ENCODE assay signal across 8 mouse cellular contexts in genomic region chr7:126759050-126759671, GRCm38 (mm10). TPM values are rescaled to one million over a fixed set of nuclear protein-coding genes. Genes with fewer than 3 reads are reported as not detected.
A peak's percentile ranks its signal among the peaks of the same experiment; 100 is the strongest.
DNase-seq lines count a peak whose midpoint lies in the region; ATAC-seq lines count a peak whose summit lies in the region.

TSS of gene Mapk3 (plus strand) at chr7:126759601.

- DNase-seq in NIH3T3 (ENCODE audit: low read depth) = peak; percentile 94
- peak; percentile 93 for DNase-seq in cerebellum, adult 9-11 months
- DNase-seq in frontal cortex, adult 2 months (ENCODE audit: extremely low spot score in 1 of 2, low spot score in 1 of 2) = peak in 1 of 2 experiments; percentile 90
- peak; percentile 91 for DNase-seq in hindbrain, embryonic 10.5 days (ENCODE audit: low spot score)
- DNase-seq in layer of hippocampus, adult 9-10 months (ENCODE audit: low spot score) = peak; percentile 88
- peak; percentile 82 for DNase-seq in ovary, adult 18-20 months (ENCODE audit: low spot score)
- DNase-seq in thymus, postnatal 0 days (ENCODE audit: low spot score) = peak; percentile 96

- H3K9me3 ChIP-seq in hindbrain, embryonic 10.5 days = no peaks in the 10 kb centered on the region
- no peaks in the 10 kb centered on the region for H3K9me3 ChIP-seq in lung, embryonic 16.5 days (ENCODE audit: control insufficient read depth, low read length)

- H3K4me2 ChIP-seq in lung, embryonic 16.5 days (ENCODE audit: low read depth, low read length) = peak within 1 kb of the TSS; percentile 80

- peaks cover 30% of the 10 kb centered on the region for H3K36me3 ChIP-seq in hindbrain, embryonic 10.5 days
- peaks cover 8% of the 10 kb centered on the region for H3K36me3 ChIP-seq in lung, embryonic 16.5 days (ENCODE audit: control insufficient read depth, insufficient read depth, low read length)

- H3K27ac ChIP-seq in hindbrain, embryonic 10.5 days = peak within 1 kb of the TSS; percentile 95
- peak within 1 kb of the TSS; percentile 98 for H3K27ac ChIP-seq in lung, embryonic 16.5 days (ENCODE audit: low read length)

- no peaks in the 10 kb centered on the region for H3K27me3 ChIP-seq in hindbrain, embryonic 10.5 days (ENCODE audit: insufficient read depth, poor library complexity, severe bottlenecking)
- H3K27me3 ChIP-seq in lung, embryonic 16.5 days (ENCODE audit: control insufficient read depth, insufficient read depth, low read depth, low read length) = no peaks in the 10 kb centered on the region

- H3K4me1 ChIP-seq in hindbrain, embryonic 10.5 days (replicated peaks) = peaks cover 51% of the 10 kb centered on the region
- H3K4me1 ChIP-seq in lung, embryonic 16.5 days (replicated peaks; ENCODE audit: control insufficient read depth, insufficient read depth, low read length) = peaks cover 28% of the 10 kb centered on the region

- peak within 1 kb of the TSS; percentile 93 for H3K9ac ChIP-seq in lung, embryonic 16.5 days (ENCODE audit: low read length)

- ATAC-seq in lung, embryonic 16.5 days (ENCODE audit: low read depth) = peak; percentile 62

- 3% methylated on average over 19 of the region's 38 CpGs for WGBS in hindbrain, embryonic 10.5 days
- 1% methylated on average over 35 of the region's 38 CpGs for WGBS in lung, embryonic 16.5 days

- peak within 1 kb of the TSS; percentile 67 for H3K4me3 ChIP-seq in hindbrain, embryonic 10.5 days
- H3K4me3 ChIP-seq in lung, embryonic 16.5 days (ENCODE audit: low read length) = peak within 1 kb of the TSS; percentile 86

RNA-seq across cellular contexts. Expression of gene Mapk3, which starts in this region (rescaled TPM):
- 305 and 314 TPM in 2 replicates for polyA plus RNA-seq in frontal cortex, adult 2 months (2012; rRNA removed)
- 62.5 and 63.8 TPM in 2 replicates for polyA plus RNA-seq in hindbrain, embryonic 10.5 days (2016; fragmentation: Nextera tagmentation; extraction: Ambion mirVana)
- polyA plus RNA-seq in lung, embryonic 16.5 days (2015; fragmentation: Nextera tagmentation; extraction: Ambion mirVana) = 138 and 139 TPM in 2 replicates
- 35.6 and 37.4 TPM in 2 replicates for polyA plus RNA-seq in thymus, postnatal 0 days (2015; fragmentation: Nextera tagmentation; extraction: Ambion mirVana)
